Mouse (Mus musculus) hematopoietic stem cell, adult 5-6 weeks (primary cell): Measurements from ENCODE around the gene Sars2. TPM values are rescaled to one million over a fixed set of nuclear protein-coding genes. Genes with fewer than 3 reads are reported as not detected.
A peak's percentile ranks its signal among the peaks of the same experiment; 100 is the strongest.

Source experiments
- ATAC-seq, 2 experiments: fragments of 125-278 bp in 1 of 2; replicated peaks in 1 of 2; 2 replicates each; pipeline ENCODE4 v1.8.0; 2016 to 2017; ENCODE audit warnings: inconsistent platforms in 2 of 2, mild to moderate bottlenecking in 2 of 2, moderate number of reproducible peaks in 2 of 2, low read depth in 1 of 2, moderate TSS enrichment in 1 of 2; ENCODE audit not compliant: low FRiP score in 2 of 2, poor library complexity in 2 of 2, severe bottlenecking in 2 of 2, insufficient read depth in 1 of 2, low TSS enrichment in 1 of 2
- total RNA-seq: library from RNA; stranded (forward); fragments of 172-1452, 232-1000 nt; gene quantifications from 2 replicates; pipeline ENCODE4 v1.2.3, GENCODE M21; 2017

Sars2 gene
- total RNA-seq, 1 experiment from 2014 or later: 5.9 TPM

DNA sequence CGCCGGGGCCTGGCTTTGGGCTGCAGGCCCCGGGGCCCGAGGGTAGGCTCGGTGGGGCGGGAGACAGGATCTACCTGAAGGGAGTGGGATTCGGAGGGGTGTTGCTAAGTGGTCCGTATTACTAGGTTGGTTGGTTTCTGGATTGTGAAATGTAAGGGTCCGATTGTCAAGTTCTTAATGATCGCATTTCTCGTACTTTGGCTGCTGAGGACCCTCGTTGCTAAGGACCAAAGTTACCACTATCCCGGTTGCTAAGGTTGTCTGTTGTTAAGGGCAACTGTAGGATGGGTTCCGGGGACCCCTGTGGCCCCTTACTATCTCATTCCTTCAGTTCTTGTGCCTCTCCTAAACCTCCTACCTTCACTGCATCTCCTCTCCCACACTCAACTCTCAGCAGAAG is 25.1 kb downstream of the Sars2 start:
- no peak for ATAC-seq

DNA sequence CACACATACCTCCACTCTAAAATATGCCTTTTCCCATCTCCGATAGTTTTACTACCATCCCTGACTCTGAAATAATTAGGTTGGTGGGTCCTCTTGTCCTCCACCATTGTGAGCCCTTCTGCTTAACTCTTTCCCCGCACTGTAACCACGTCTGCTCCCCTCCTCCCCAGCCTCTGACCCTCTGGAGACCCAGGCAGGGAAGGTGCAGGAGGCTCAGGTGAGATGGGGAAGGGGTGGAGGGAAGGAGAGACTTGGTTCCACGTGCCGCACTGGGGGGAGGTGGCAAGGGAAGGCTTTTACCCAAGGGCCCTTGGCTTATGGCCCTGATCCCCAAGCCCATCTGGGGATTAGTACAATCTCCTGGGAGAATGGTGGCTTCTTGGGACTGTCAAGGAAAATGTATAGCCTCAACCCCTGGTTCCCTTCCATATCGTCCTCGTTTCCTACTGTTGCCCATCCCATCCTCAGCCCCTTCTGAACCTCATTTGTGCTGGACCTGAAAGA is 25.7 kb downstream of the Sars2 start, which contains the start of gene Nfkbib:
Gene Nfkbib, minus strand, starts transcription at position 51 of the 504 bp plus-strand sequence.
- ATAC-seq: no peak

- no peak for ATAC-seq
Measured at GRCm38 (mm10) chr7:28769414-28769958, 27.7 kb downstream of the Sars2 start.

GRCm38 (mm10) chr7:28770309-28770708 is 28.5 kb downstream of the Sars2 start:
- ATAC-seq: no peak

GRCm38 (mm10) chr7:28771867-28772266 is 30.1 kb downstream of the Sars2 start:
- no peak for ATAC-seq

DNA sequence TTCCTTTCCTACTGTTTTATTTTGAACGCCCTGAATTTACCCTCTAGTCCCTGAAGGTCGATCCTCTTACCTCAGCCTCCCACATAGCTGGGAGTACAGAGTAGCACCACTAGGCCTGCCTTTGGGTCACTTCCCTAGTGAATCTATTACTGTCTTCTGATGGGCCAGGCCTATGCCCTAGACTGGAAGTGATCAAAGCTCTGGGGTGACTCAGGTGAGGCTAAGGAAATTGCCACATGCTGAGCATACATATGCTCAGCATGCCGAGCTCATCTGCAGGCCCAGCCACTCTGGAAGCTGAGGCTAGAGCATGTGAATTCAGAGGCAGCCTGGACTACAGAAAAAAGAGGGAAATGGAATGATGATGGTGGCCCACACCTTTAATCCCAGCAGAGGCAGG is 31.4 kb downstream of the Sars2 start:
- ATAC-seq: no peak; a peak in 1 of 4 replicates

DNA sequence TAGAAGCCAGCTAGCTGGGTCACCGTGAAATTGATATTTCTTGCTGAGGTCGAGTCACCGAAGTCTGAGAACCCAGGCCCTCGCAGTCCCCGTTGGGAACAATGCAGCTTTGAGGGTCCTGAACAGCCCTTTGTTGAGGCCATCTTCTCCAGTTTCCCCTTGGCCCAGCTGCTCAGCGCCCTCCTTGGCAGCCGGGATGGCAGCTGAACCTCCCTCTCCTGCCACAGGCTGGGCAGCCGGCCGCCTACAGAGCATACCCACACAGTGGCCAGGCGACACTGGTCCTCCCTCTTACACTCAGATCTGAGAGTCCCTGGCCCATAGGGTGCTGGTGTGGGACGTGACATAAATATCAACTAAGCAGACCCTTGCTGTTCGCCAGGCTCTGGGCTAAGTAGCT is 32.4 kb downstream of the Sars2 start:
- no peak for ATAC-seq

DNA sequence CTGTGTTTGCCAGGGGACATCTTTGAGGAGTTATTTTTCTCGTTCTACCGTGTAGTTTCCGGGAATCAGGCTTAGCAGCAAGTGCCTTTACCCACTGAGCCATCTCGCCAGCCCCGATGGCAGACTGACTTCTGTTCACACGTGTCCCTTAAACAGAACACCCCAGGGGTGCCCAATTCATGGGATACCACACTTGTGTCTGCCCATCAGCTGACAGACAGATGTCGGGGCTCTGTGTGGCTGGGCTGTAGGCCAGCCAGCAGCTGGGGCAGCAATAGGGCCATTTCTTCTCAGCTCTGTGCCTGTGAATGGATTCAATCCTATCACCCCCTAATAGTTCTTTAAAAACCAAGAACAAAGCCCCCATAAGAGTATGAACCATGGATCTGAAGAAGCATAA is 33.3 kb downstream of the Sars2 start:
- no peak for ATAC-seq

DNA sequence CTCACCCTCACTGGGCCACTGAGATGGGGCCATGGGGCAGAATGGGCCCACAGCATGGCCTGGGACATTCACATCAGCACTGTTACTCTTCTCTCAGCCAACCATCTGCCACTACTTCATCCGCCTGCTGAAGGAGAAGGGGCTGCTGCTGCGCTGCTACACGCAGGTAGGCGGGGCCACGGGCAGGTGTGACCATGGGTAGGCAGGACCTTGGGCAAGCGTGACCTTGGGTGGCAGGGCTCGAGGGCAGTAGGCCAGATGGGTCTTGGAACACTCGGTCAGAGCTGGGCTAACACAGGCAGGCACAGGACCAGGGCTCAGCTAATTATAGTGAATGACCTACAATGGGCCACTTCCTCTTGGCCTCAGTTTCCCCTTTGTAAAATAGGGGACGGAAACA is 37.0 kb downstream of the Sars2 start:
- ATAC-seq: no peak

DNA sequence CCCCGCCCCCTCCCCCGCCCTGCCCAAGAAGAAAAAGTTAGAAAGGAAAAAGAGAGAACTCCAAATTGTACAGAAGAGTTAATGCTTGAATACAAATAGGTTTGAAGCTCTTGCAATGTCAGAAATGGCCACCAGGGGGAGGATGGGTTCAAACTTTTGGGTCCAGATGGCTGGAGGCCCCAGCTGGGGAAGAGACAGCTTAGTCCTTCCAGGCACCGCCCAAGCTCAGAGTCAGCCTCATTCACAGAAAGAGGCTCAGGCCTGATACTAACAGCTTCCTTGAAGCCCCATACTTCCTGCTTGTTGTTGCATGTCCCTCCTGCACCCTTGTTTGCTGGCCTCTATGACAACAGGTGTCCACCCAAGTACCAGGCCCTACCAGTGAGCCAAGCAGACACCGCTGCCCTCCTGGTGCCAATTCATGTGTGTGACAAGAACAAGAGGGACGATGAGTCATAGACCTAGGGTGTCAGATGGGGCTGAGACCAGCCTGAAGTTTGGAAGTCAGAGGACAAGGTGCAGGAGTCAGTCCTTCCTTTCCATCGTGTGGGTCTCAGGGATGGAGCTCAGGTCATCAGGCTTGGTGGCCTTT is 38.4 kb downstream of the Sars2 start:
- peak; percentile 54 to 63; a peak in 3 of 4 replicates for ATAC-seq

DNA sequence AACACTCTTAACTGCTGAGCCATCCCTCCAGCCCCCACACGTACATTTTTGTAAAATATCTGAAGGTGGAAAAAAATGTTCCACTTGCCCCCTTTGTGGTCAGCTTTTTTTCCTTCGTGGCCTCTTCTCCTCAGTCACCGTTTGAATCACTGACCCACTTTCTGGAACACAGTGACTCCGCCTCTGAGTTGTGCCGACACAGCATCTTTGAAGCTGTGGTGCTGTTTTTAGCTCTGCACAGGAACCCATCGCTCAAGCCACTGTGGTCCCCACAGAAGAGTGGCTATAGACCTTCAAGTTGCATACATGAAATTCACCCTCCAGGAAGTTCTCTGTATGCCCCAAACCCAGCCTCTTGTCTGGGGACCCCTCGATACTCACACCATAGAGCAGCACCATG is 39.1 kb downstream of the Sars2 start:
- ATAC-seq: peak in 1 of 2 experiments; percentile 22; a peak in 1 of 4 replicates

GRCm38 (mm10) chr7:28781261-28781663 is 39.5 kb downstream of the Sars2 start:
- peak; percentile 79 for ATAC-seq

- ATAC-seq: no peak
Measured at GRCm38 (mm10) chr7:28785161-28785560, 43.4 kb downstream of the Sars2 start.

DNA sequence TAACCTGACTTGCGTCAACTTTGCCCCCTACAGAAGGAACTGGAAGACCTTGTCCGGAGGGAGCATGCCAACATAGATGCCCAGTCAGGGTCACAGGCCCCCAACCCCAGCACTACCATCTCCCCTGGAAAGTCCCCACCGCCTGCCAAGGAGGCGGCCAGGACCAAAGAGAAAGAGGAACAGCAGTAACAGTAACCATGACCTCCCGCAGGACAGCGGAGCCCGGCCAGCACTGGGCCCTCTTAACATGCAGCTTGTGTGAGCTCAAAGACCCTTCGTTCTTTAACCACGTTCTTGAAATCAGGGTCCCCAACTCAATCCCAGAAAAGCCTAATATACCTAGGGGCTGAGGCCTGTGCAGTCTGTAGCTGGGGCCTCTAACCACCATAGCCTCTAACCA is 46.1 kb downstream of the Sars2 start:
- 0 out of 4 replicates have a peak, but pooled peaks of 1 of the 2 experiments have one; percentile 20 for ATAC-seq

DNA sequence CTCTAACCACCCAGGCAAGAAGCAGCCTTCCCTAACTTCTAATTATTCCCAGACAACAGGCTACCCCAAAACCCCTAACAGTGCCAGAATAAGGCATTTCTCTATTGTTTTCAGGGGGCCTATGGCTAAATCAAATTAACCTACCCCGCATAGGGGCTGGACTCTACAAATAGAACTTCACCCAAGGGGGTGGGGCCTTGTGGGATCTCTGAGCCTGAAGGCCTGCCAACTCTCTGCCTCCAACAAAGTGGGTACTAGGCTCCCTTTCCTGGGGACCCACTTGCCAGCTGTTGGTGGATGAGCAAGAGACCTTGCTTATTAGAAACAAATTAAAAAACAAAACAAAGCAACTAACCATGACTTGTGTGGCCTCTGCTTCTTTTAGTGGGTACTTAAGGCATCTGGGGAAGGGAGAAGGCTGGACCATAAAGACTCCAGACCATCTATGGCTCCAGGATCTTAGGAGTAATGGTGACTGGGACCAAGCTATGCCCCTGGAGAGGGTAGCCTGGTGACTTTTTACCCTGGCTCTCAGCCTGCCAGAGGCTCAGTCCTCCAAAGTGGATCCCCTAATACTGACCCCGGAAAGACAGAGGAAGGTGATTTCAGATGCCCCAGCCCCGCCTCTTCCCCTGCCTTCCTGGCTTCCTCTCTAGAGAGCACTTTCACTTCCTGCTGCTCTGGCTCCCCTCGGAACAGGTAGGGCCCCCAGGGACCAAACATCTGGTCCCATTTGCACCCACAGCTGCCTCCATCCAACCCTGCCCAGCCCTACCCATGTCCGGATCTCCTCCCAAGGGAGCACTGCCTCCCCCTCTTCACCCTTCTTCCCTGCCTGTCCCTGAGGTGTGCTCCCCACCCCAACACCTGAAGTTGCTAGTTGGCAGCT is 46.8 kb downstream of the Sars2 start, which contains the start of gene Rinl:
Gene Rinl, plus strand, starts transcription at position 663 of the 889 bp plus-strand sequence.
- peak; percentile 29 to 61; a peak in 1 of 4 replicates for ATAC-seq

- no peak for ATAC-seq
Measured at GRCm38 (mm10) chr7:28789235-28789634, 47.4 kb downstream of the Sars2 start.

DNA sequence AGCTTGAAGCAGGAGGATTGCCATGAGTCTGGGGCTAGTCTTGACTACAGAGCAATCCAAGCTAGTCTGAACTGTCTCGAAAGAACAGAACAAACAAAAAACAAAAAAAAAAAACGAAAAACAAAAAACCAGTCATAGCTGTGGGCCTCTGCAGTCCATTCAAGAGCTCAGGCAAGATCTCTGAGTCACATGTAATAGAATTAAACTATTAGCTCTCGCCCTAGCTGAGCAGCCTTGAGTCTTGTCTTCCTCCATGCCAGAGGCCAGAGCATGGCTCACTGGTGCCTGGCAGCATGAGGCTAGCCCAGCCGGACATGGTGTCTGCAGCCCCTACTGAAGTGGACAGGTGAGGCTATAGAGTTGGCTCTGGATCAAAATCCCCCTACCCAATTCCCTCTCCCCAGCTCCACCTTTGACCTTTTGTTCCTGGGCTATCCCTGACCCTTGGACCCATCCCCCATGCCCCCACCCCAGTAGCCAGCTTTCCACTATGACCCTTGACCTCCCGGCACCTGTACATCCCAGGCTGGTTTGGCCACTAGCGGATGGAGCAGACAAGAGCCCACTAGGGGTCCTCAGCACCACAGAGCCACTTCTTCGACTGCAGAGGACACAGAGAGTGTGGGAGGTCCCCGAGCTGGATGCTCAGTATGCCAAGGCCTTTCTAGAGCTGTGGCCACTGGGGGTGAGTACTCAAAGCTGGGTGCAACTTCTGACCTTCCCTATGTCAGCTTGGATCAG is 48.4 kb downstream of the Sars2 start:
- ATAC-seq: no peak
